Mouse (Mus musculus) testis, adult 2 months (tissue): ENCODE data around the gene Dnpep. TPM values are rescaled to one million over a fixed set of nuclear protein-coding genes. Genes with fewer than 3 reads are reported as not detected.

Experiments used
- H3K27ac ChIP-seq: fragments of 200-500 bp; 2 replicates; pipeline ENCODE4 v1.5.1; 2012; ENCODE audit warnings: low read depth, low read length; ENCODE audit not compliant: control insufficient read depth, insufficient read depth
- H3K27me3 ChIP-seq: fragments of 200-500 bp; 2 replicates; pipeline ENCODE4 v1.6.1; 2012; ENCODE audit warnings: mild to moderate bottlenecking, low read length, moderate library complexity; ENCODE audit not compliant: control insufficient read depth, insufficient read depth
- H3K36me3 ChIP-seq: fragments of 200-500 bp; 2 replicates; pipeline ENCODE4 v1.6.1; 2012; ENCODE audit warnings: mild to moderate bottlenecking, low read length; ENCODE audit not compliant: control insufficient read depth, insufficient read depth
- H3K4me1 ChIP-seq: fragments of 200-500 bp; 2 replicates; pipeline ENCODE4 v1.6.1; 2012; ENCODE audit warnings: low read length; ENCODE audit not compliant: control insufficient read depth, insufficient read depth
- H3K4me3 ChIP-seq: fragments of 200-500 bp; 2 replicates; pipeline ENCODE4 v1.5.1; 2012; ENCODE audit warnings: low read depth, mild to moderate bottlenecking, low read length, moderate library complexity, mixed read lengths; ENCODE audit not compliant: control insufficient read depth
- CTCF ChIP-seq: fragments of 200-500 bp; IDR thresholded peaks from 2 replicates; pipeline ENCODE4 v1.5.1; 2012; ENCODE audit warnings: low read depth, mild to moderate bottlenecking, inconsistent platforms, low read length, moderate library complexity; ENCODE audit not compliant: control insufficient read depth, insufficient read depth, insufficient replicate concordance
- POLR2A ChIP-seq: fragments of 200-500 bp; IDR thresholded peaks from 2 replicates; pipeline ENCODE4 v1.6.1; 2012; ENCODE audit warnings: low read depth, mild to moderate bottlenecking, inconsistent platforms, low read length, moderate library complexity; ENCODE audit not compliant: control insufficient read depth
- polyA plus RNA-seq: library from polyadenylated mRNA; depleted of rRNA; stranded (reverse); fragments of >200 nt; gene quantifications from 2 replicates; pipeline ENCODE4 v1.2.3, GENCODE M21; 2012

The Dnpep gene
- polyA plus RNA-seq, 1 experiment: 158 TPM

GRCm38 (mm10) chr1:75319166-75319565 lies 1.4 kb upstream of the Dnpep start:
- Histone ChIP-seq H3K4me1 (peaks cover 18% of the 10 kb centered on the region), H3K36me3 (no peaks in the 10 kb centered on the region), H3K27ac (no peak overlapping the region), H3K27me3 (no peaks in the 10 kb centered on the region), H3K4me3 (no peak overlapping the region)
- TF ChIP-seq POLR2A: no peak
- TF ChIP-seq CTCF: no peak

- Histone ChIP-seq H3K27me3 (no peaks in the 10 kb centered on the region), H3K36me3 (0 out of 2 replicates have a peak, but pooled peaks cover 2% of the 10 kb centered on the region), H3K27ac (no peak overlapping the region), H3K4me1 (peaks cover 18% of the 10 kb centered on the region), H3K4me3 (no peak overlapping the region)
- no peak for TF ChIP-seq CTCF
- TF ChIP-seq POLR2A: no peak
Observed at GRCm38 (mm10) chr1:75318736-75319135, 946 bp upstream of the Dnpep start.

GRCm38 (mm10) chr1:75318301-75318700 lies 511 bp upstream of the Dnpep start:
- no peak for TF ChIP-seq POLR2A
- TF ChIP-seq CTCF: no peak

GRCm38 (mm10) chr1:75316861-75317240 lies 939 bp downstream of the Dnpep start:
- Histone ChIP-seq H3K27ac (peak overlapping the region; percentile 93), H3K4me1 (peaks cover 18% of the 10 kb centered on the region), H3K36me3 (0 out of 2 replicates have a peak, but pooled peaks cover 2% of the 10 kb centered on the region), H3K27me3 (no peaks in the 10 kb centered on the region), H3K4me3 (peak overlapping the region; percentile 96)
- no peak for TF ChIP-seq CTCF
- no peak; the same call in 1 of the 2 replicates for TF ChIP-seq POLR2A

More at GRCm38 (mm10) chr1:75318301-75318700, 511 bp upstream of the Dnpep start:
- H3K27ac ChIP-seq: peak overlapping the region; percentile 24
- no peak overlapping the region for H3K4me3 ChIP-seq
- H3K27me3 ChIP-seq: no peaks in the 10 kb centered on the region
- H3K4me1 ChIP-seq: peaks cover 18% of the 10 kb centered on the region
- 0 out of 2 replicates have a peak, but pooled peaks cover 2% of the 10 kb centered on the region for H3K36me3 ChIP-seq

GRCm38 (mm10) chr1:75315456-75316365 lies 2.1 kb downstream of the Dnpep start:
- Histone ChIP-seq H3K4me3 (peak overlapping the region; percentile 96), H3K27me3 (no peaks in the 10 kb centered on the region), H3K4me1 (peaks cover 18% of the 10 kb centered on the region), H3K36me3 (peaks cover 2% of the 10 kb centered on the region; the same call in 1 of the 2 replicates), H3K27ac (no peak overlapping the region)
- no peak for TF ChIP-seq CTCF
- no peak for TF ChIP-seq POLR2A

GRCm38 (mm10) chr1:75315011-75315410 lies 2.8 kb downstream of the Dnpep start:
- Histone ChIP-seq H3K4me3 (no peak overlapping the region), H3K27me3 (no peaks in the 10 kb centered on the region), H3K27ac (no peak overlapping the region), H3K4me1 (peaks cover 18% of the 10 kb centered on the region), H3K36me3 (peaks cover 2% of the 10 kb centered on the region; the same call in 1 of the 2 replicates)
- TF ChIP-seq CTCF (no peak), POLR2A (no peak)

- TF ChIP-seq CTCF (no peak), POLR2A (no peak)
- Histone ChIP-seq H3K27ac (no peak overlapping the region), H3K36me3 (peaks cover 4% of the 10 kb centered on the region; the same call in 1 of the 2 replicates)
Observed at GRCm38 (mm10) chr1:75311694-75312093, 6.1 kb downstream of the Dnpep start.

More at GRCm38 (mm10) chr1:75311694-75312093, 6.1 kb downstream of the Dnpep start:
- Histone ChIP-seq H3K4me1 (peaks cover 12% of the 10 kb centered on the region), H3K4me3 (no peak overlapping the region), H3K27me3 (no peaks in the 10 kb centered on the region)
